Mouse (Mus musculus) spleen, postnatal 14 days (tissue): ENCODE results near the gene Tas2r109.
"Not testable (repeated sequence)": the region's sequence is repeated elsewhere in the genome, so short reads cannot be mapped to it uniquely, and the experiment has no call there.

Experiments
- DNase-seq, 2 experiments: peaks; one replicate each; pipeline ENCODE4 v3.0.0; 2021 to 2022; ENCODE audit warnings: low spot score in 2 of 2

Tas2r109 gene

DNA sequence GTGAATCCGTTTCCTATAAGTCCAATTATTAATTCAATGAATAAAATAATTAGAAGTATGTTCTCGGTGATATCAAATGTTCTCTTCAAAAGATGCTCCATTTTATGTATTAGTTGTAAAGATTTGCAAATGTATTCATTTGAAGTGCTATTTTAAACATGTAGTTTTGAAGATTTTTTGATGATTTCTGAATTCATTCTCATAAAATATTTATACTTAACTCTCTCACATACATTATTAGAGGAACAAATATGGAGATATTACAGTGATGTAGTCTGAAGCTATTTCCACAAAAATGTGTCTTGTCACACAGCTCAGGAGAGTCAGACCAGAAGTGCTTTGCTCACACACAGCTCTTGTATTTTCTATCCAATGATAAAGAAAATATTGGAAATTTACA lies at the start of gene Tas2r109:
Tas2r109 (minus strand) TSS at position 101 of the 400 bp plus-strand sequence.
- DNase-seq, result no peak

DNA sequence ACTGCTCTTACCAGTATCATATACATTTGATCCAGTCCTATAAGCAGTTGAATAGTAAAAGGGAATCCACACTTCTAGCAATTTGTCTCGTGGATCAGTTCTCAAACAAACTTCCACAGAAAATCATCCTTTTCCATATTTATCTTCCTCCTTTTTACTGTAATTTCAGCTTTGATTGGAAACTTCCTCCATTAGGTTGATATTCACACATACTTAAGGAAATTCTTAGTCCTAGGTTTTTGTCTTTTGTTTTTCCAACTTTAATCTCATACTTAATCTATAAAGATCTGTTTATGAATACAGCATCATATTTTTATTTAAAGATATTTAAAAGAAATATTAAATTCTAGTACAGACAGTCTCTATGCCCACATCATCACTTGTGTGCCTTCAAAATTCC lies 22.9 kb downstream of the Tas2r109 start, which contains the start of gene Tas2r131:
Tas2r131 (minus strand) TSS at position 101 of the 400 bp plus-strand sequence.
- DNase-seq, result no peak

DNA sequence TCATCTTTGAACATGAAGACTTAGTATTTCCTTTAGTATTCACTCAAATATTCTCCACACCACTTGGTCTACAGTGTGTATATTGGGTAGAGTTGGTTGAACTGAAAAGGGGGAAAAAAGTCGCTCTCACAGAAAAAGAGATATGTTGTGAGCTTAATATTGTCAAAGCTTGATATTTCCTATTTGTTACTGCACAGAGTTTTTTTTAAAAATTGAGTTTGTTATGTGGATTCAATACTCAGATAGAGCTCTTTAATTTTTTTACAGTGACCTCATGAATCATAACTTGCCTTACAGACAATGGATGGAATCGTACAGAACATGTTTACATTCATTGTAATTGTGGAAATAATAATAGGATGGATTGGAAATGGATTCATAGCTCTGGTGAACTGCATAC lies 30.0 kb downstream of the Tas2r109 start, which contains the start of gene Tas2r129:
Tas2r129 (plus strand) TSS at position 301 of the 400 bp plus-strand sequence.
- DNase-seq, result no peak

DNA sequence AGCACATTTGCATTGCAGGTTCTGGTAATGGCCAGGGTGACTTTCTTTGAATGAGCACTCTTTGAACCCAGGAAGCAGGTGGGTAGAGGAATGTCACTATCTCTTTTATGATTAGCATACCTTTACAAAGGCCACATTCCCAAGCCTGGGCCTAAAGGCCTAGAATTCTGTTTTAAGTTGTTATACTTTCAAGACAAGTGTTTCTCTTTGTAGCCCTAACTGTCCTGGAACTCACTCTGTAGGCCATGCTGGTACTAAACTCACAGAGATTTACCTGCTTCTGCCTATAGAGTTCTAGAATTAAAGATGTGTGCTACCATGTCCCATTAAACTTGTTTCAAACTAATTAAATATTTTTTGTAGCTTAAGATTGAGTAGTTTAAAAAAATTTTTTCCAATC lies 39.4 kb downstream of the Tas2r109 start:
- not testable (repeated sequence) for DNase-seq
